Mouse (Mus musculus) liver, embryonic 16.5 days (tissue): ENCODE measurements around the gene Tnks1bp1. TPM values are rescaled to one million over a fixed set of nuclear protein-coding genes. Genes with fewer than 3 reads are reported as not detected.

Experiments used
- ATAC-seq: fragments of 200-750 bp; cut with Nextera tagmentation; 2 replicates; pipeline ENCODE4 v1.8.0; 2017; ENCODE audit warnings: low read depth, mild to moderate bottlenecking, moderate number of reproducible peaks, moderate library complexity
- H3K27ac ChIP-seq: fragments of 300-500 bp; sonication (generic); 2 replicates; pipeline ENCODE4 v1.5.1; 2014; ENCODE audit warnings: mild to moderate bottlenecking, low read length
- H3K27me3 ChIP-seq: fragments of 300-500 bp; sonication (generic); 2 replicates; pipeline ENCODE4 v1.6.1; 2014; ENCODE audit warnings: low read depth, low read length, mixed read lengths; ENCODE audit not compliant: control insufficient read depth, insufficient read depth
- H3K36me3 ChIP-seq: fragments of 300-500 bp; sonication (generic); 2 replicates; pipeline ENCODE4 v1.6.1; 2014; ENCODE audit warnings: mild to moderate bottlenecking; ENCODE audit not compliant: control insufficient read depth, insufficient read depth
- H3K4me1 ChIP-seq: fragments of 300-500 bp; sonication (generic); 2 replicates; pipeline ENCODE4 v1.6.1; 2014; ENCODE audit warnings: low read depth, low read length, mixed read lengths; ENCODE audit not compliant: control insufficient read depth
- H3K4me2 ChIP-seq: fragments of 300-500 bp; sonication (generic); 2 replicates; pipeline ENCODE4 v1.6.1; 2014; ENCODE audit warnings: low read depth, low read length, mixed read lengths
- H3K4me3 ChIP-seq: fragments of 300-500 bp; sonication (generic); 2 replicates; pipeline ENCODE4 v1.5.1; 2014; ENCODE audit warnings: low read depth, mild to moderate bottlenecking, low read length
- H3K9ac ChIP-seq: fragments of 300-500 bp; sonication (generic); 2 replicates; pipeline ENCODE4 v1.6.1; 2014; ENCODE audit warnings: low read depth, low read length
- H3K9me3 ChIP-seq: fragments of 300-500 bp; sonication (generic); replicated peaks from 2 replicates; pipeline ENCODE4 v1.6.1; 2016; ENCODE audit warnings: low read length; ENCODE audit not compliant: control insufficient read depth
- WGBS: fragments of 180-500 bp; shearing (Covaris S2); extraction: QIAGEN DNeasy Blood & Tissue Kit; methylation state at CpG from one replicate; pipeline ENCODE4 v1.1.7; 2014; ENCODE audit not compliant: insufficient replicate concordance; 5-methylcytosine and 5-hydroxymethylcytosine counted together
- polyA plus RNA-seq: library from polyadenylated mRNA; unstranded; fragments of >200 nt; fragmentation: Nextera tagmentation; extraction: Ambion mirVana; gene quantifications from 2 replicates; pipeline ENCODE4 v1.2.1, GENCODE M21; 2015

Tnks1bp1 gene
- polyA plus RNA-seq, 1 experiment from 2014 or later: 6.4 TPM

GRCm38 (mm10) chr2:85048168-85048751, 438 bp downstream of the Tnks1bp1 start:
- peak; percentile 9 for ATAC-seq
- Histone ChIP-seq H3K36me3 (peaks cover 33% of the 10 kb centered on the region), H3K4me3 (peak overlapping the region; percentile 68), H3K27me3 (peaks cover 14% of the 10 kb centered on the region), H3K27ac (peak overlapping the region; percentile 25), H3K9me3 (no peaks in the 10 kb centered on the region), H3K4me1 (peaks cover 25% of the 10 kb centered on the region), H3K9ac (peak overlapping the region; percentile 62), H3K4me2 (peak overlapping the region; percentile 89)
- WGBS: 2% methylated on average over 29 of the region's 44 CpGs

GRCm38 (mm10) chr2:85049277-85049676, 1.5 kb downstream of the Tnks1bp1 start:
- peaks cover 27% of the 10 kb centered on the region for H3K4me1 ChIP-seq
- H3K27me3 ChIP-seq: peaks cover 14% of the 10 kb centered on the region
- no peaks in the 10 kb centered on the region for H3K9me3 ChIP-seq
- H3K4me3 ChIP-seq: no peak overlapping the region
- ATAC-seq: no peak
- H3K4me2 ChIP-seq: no peak overlapping the region
- no peak overlapping the region for H3K9ac ChIP-seq
- no peak overlapping the region for H3K27ac ChIP-seq
- WGBS: 78% methylated on average over 4 of the region's 4 CpGs
- peaks cover 24% of the 10 kb centered on the region for H3K36me3 ChIP-seq

DNA sequence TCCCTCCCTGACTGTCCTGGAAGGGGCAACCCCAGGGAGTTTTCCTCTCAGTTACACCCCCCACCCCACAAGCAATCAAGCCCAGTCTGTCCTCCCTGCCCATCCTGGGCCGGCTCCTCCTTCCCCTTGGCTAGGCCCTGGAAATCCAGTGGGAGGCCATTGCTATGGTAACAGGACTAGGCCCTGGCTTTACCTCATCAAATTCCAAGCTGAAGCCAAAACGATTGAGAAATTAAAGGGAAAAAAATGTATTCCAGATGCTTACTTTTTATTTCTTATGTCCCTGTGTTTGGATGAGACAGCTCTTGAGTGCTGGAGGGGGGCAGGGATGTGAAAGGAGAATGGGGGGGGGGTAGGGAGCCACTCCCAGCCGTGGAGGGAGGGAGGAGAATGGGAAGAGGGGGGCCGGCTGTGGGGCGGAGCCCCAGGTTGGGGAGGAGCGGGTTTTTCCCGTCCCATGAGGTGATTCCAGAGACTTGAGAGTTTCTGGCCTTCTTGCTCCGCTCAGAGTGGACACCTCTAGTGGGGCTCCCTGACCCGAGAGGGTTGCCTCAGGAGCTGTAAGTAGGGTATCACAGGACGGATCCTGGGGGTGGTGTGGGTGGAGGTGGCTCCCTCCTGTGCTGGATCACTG, 2.3 kb downstream of the Tnks1bp1 start:
- no peak for ATAC-seq
- Histone ChIP-seq H3K4me2 (peak overlapping the region; percentile 33; the same call in 1 of the 2 replicates), H3K4me3 (peak overlapping the region; percentile 4; the same call in 1 of the 2 replicates), H3K9me3 (no peaks in the 10 kb centered on the region), H3K9ac (no peak overlapping the region), H3K36me3 (peaks cover 19% of the 10 kb centered on the region), H3K27me3 (peaks cover 14% of the 10 kb centered on the region), H3K4me1 (peaks cover 27% of the 10 kb centered on the region), H3K27ac (no peak overlapping the region)
- 35% methylated on average over 10 of the region's 10 CpGs for WGBS

- Histone ChIP-seq H3K36me3 (peaks cover 13% of the 10 kb centered on the region), H3K27ac (no peak overlapping the region), H3K4me1 (peaks cover 27% of the 10 kb centered on the region), H3K9ac (no peak overlapping the region), H3K9me3 (no peaks in the 10 kb centered on the region), H3K4me2 (peak overlapping the region; percentile 33; the same call in 1 of the 2 replicates), H3K4me3 (0 out of 2 replicates have a peak overlapping the region, but pooled peaks have one; percentile 4), H3K27me3 (peaks cover 14% of the 10 kb centered on the region)
- 42% methylated on average over 9 of the region's 9 CpGs for WGBS
- ATAC-seq: no peak
Measured at GRCm38 (mm10) chr2:85050746-85051145, 2.9 kb downstream of the Tnks1bp1 start.

DNA sequence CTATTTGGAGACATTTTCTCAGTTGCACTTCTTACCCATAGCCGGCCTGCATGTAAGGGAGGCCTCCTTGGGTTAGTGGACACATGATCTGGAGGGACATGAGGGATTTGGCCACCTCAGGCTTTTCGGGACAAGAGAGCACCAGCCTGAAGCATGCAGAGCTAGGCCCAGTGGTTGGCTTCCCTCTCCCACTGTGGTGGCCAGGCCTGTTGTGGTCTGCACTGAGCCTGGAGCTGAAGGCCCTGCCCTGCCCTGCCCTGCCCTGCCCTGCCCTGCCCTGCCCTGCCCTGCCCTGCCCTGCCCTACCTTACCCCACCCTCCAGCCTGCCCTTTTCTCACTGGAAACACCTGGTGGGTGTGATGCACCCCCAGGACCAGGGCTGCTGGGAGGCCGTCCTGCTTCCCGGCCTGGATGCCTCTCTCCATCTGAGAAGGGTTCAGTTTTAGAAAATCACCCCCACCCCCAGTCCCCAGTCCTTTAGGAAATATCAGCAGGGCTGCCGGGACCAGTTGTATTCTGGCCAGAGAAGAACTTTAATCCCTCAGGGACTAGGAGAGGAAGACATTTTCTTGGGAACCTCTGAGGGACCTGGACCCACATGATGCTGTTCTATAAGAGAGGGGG, 5.5 kb downstream of the Tnks1bp1 start:
- H3K9me3 ChIP-seq: no peaks in the 10 kb centered on the region
- no peaks in the 10 kb centered on the region for H3K36me3 ChIP-seq
- no peak overlapping the region for H3K4me2 ChIP-seq
- no peak overlapping the region for H3K9ac ChIP-seq
- WGBS: 71% methylated on average over 5 of the region's 5 CpGs
- H3K27me3 ChIP-seq: peaks cover 12% of the 10 kb centered on the region
- peaks cover 15% of the 10 kb centered on the region for H3K4me1 ChIP-seq
- no peak for ATAC-seq
- H3K4me3 ChIP-seq: no peak overlapping the region
- H3K27ac ChIP-seq: no peak overlapping the region

DNA sequence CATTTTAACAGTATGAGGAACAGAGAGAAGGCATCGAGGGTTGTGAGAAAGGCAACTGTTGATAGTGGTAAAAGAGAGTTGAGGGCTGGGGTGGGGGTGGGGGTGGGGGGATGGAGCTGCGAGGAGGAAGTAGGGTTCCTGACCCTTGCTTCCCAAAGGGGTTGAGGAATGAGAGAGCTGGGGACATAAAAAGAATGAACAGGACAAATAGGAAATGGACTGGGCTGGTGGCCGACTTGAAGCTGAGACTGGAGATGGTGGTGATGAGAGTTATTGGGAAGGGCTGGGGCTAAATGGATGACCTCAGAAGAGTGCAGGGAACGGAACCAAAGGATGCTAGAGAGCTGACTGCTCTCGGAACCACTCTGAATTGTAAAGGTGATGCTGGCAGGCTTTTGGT, 8.9 kb downstream of the Tnks1bp1 start:
- Histone ChIP-seq H3K4me2 (no peak overlapping the region), H3K4me3 (no peak overlapping the region), H3K27me3 (no peaks in the 10 kb centered on the region; the same call in 1 of the 2 replicates), H3K9me3 (no peaks in the 10 kb centered on the region), H3K9ac (no peak overlapping the region), H3K36me3 (no peaks in the 10 kb centered on the region), H3K27ac (no peak overlapping the region), H3K4me1 (peaks cover 7% of the 10 kb centered on the region)
- no peak for ATAC-seq
- WGBS: 38% methylated on average over 5 of the region's 5 CpGs

- no peaks in the 10 kb centered on the region; the same call in 1 of the 2 replicates for H3K27me3 ChIP-seq
- no peak overlapping the region for H3K4me3 ChIP-seq
- H3K4me2 ChIP-seq: no peak overlapping the region
- H3K9me3 ChIP-seq: no peaks in the 10 kb centered on the region
- no peaks in the 10 kb centered on the region for H3K36me3 ChIP-seq
- ATAC-seq: no peak
- WGBS: 77% methylated on average over 6 of the region's 6 CpGs
- H3K4me1 ChIP-seq: no peaks in the 10 kb centered on the region; the same call in 1 of the 2 replicates
- no peak overlapping the region for H3K27ac ChIP-seq
- no peak overlapping the region for H3K9ac ChIP-seq
Measured at GRCm38 (mm10) chr2:85059677-85060076, 11.9 kb downstream of the Tnks1bp1 start.

GRCm38 (mm10) chr2:85060591-85061060, 12.8 kb downstream of the Tnks1bp1 start:
- Histone ChIP-seq H3K4me3 (peak overlapping the region; percentile 59), H3K27ac (peak overlapping the region; percentile 63), H3K4me1 (no peaks in the 10 kb centered on the region; the same call in 1 of the 2 replicates), H3K9me3 (no peaks in the 10 kb centered on the region), H3K27me3 (no peaks in the 10 kb centered on the region; the same call in 1 of the 2 replicates), H3K4me2 (peak overlapping the region; percentile 53), H3K9ac (peak overlapping the region; percentile 50; the same call in 1 of the 2 replicates), H3K36me3 (no peaks in the 10 kb centered on the region)
- peak; percentile 88 for ATAC-seq
- WGBS: 10% methylated on average over 11 of the region's 11 CpGs
